Mouse (Mus musculus) colon, adult 2 months (tissue): ENCODE results near the gene Ntsr1. TPM values are rescaled to one million over a fixed set of nuclear protein-coding genes. Genes with fewer than 3 reads are reported as not detected.

Experiments
- polyA plus RNA-seq: library from polyadenylated mRNA; depleted of rRNA; stranded (reverse); fragments of >200 nt; gene quantifications from 2 replicates; pipeline ENCODE4 v1.2.3, GENCODE M21; 2012; rRNA removed

Gene Ntsr1
- polyA plus RNA-seq = 1.5 and 2.0 TPM in 2 replicates

GRCm38 (mm10) chr2:180499741-180500140 is at the start of gene Ntsr1:
Ntsr1 (plus strand) TSS chr2:180499976.

GRCm38 (mm10) chr2:180455723-180456698 is 43.8 kb upstream of the Ntsr1 start, which contains the start of gene Slco4a1:
Slco4a1 (plus strand) TSS chr2:180456245.

GRCm38 (mm10) chr2:180581002-180581401 is 81.2 kb downstream of the Ntsr1 start, which contains the start of gene Mrgbp:
Mrgbp (plus strand) TSS chr2:180581304.

GRCm38 (mm10) chr2:180589123-180589831 is 89.5 kb downstream of the Ntsr1 start, which contains the start of gene Ogfr:
Ogfr (plus strand) TSS chr2:180589245.

Other genes starting within 250 kb of the Ntsr1 start
- gene Rps21, start 242.6 kb upstream of the Ntsr1 start, polyA plus RNA-seq = 2,955 and 3,485 TPM in 2 replicates
- 33.6 and 35.1 TPM in 2 replicates for gene Cables2, start 226.5 kb upstream of the Ntsr1 start, polyA plus RNA-seq
- gene Rbbp8nl, start 210.1 kb upstream of the Ntsr1 start, polyA plus RNA-seq = 3.7 and 4.2 TPM in 2 replicates
- 0.80 and 0.98 TPM in 2 replicates for gene Gata5, start 165.3 kb upstream of the Ntsr1 start, polyA plus RNA-seq
- gene Slco4a1, start 43.7 kb upstream of the Ntsr1 start, polyA plus RNA-seq = 12.3 and 13.6 TPM in 2 replicates
- gene Mrgbp, start 81.3 kb downstream of the Ntsr1 start, polyA plus RNA-seq = 30.0 and 34.1 TPM in 2 replicates
- 30.5 and 47.5 TPM in 2 replicates for gene Ogfr, start 89.3 kb downstream of the Ntsr1 start, polyA plus RNA-seq
- gene Col9a3, start 97.8 kb downstream of the Ntsr1 start, polyA plus RNA-seq = 0.69 and 1.1 TPM in 2 replicates
- gene Tcfl5, start 142.7 kb downstream of the Ntsr1 start, polyA plus RNA-seq = not detected in 2 replicates
- gene Dido1, start 210.0 kb downstream of the Ntsr1 start, polyA plus RNA-seq = 10.3 and 11.9 TPM in 2 replicates
- gene Gid8, start 210.1 kb downstream of the Ntsr1 start, polyA plus RNA-seq = 24.9 and 27.5 TPM in 2 replicates
- 189 and 202 TPM in 2 replicates for gene Slc17a9, start 225.3 kb downstream of the Ntsr1 start, polyA plus RNA-seq